ENCODE assay signal across 9 mouse cellular contexts in genomic region chr1:36589486-36589885, GRCm38 (mm10). TPM values are rescaled to one million over a fixed set of nuclear protein-coding genes. Genes with fewer than 3 reads are reported as not detected.
DNase-seq lines count a peak whose midpoint lies in the region; ATAC-seq lines count a peak whose summit lies in the region.
"Had no signal": no experiment of that assay in that cellular context is flagged by ENCODE, and none has a peak within 500 bp of the region (broad histone marks: within the 10 kb centered on the region; RNA-seq: fewer than 3 reads in every experiment).

No protein-coding gene starts in this region.

- peak; percentile 81 for DNase-seq in urinary bladder, postnatal 14 days (ENCODE audit: low spot score)
- DNase-seq in urinary bladder, postnatal 10 days (ENCODE audit: low spot score) = no peak
- no peak for DNase-seq in embryonic facial prominence, embryonic 14.5 days (ENCODE audit: low spot score)
- peak; percentile 85 for DNase-seq in heart, postnatal 4 days
- DNase-seq in left cerebral cortex, adult 11 months (ENCODE audit: low spot score) = no peak

- H3K36me3 ChIP-seq in embryonic facial prominence, embryonic 14.5 days (ENCODE audit: control insufficient read depth, insufficient read depth, low read length) = no peaks in the 10 kb centered on the region
- H3K36me3 ChIP-seq in limb, embryonic 13.5 days = no peaks in the 10 kb centered on the region
- H3K36me3 ChIP-seq in midbrain, embryonic 16.5 days (ENCODE audit: control insufficient read depth, insufficient read depth, low read length) = no peaks in the 10 kb centered on the region

- H3K27ac ChIP-seq in embryonic facial prominence, embryonic 14.5 days (replicated peaks; ENCODE audit: low read depth, low read length) = peak overlapping the region; percentile 78
- H3K27ac ChIP-seq in limb, embryonic 13.5 days = peak overlapping the region; percentile 86
- no peak overlapping the region for H3K27ac ChIP-seq in midbrain, embryonic 16.5 days (ENCODE audit: low read length)

- H3K4me2 ChIP-seq in embryonic facial prominence, embryonic 14.5 days (ENCODE audit: low read depth, low read length) = no peak overlapping the region
- no peak overlapping the region for H3K4me2 ChIP-seq in limb, embryonic 13.5 days (replicated peaks)
- H3K4me2 ChIP-seq in midbrain, embryonic 16.5 days (ENCODE audit: low read length) = no peak overlapping the region

- no peaks in the 10 kb centered on the region for H3K27me3 ChIP-seq in embryonic facial prominence, embryonic 14.5 days (replicated peaks; ENCODE audit: control insufficient read depth, insufficient read depth, low read length)
- H3K27me3 ChIP-seq in limb, embryonic 13.5 days = no peaks in the 10 kb centered on the region
- H3K27me3 ChIP-seq in midbrain, embryonic 16.5 days (ENCODE audit: control insufficient read depth, insufficient read depth, low read depth, low read length) = no peaks in the 10 kb centered on the region

- no peak overlapping the region for H3K9ac ChIP-seq in embryonic facial prominence, embryonic 14.5 days (ENCODE audit: low read depth, low read length)
- 0 out of 2 replicates have a peak overlapping the region, but pooled peaks have one; percentile 2 for H3K9ac ChIP-seq in limb, embryonic 13.5 days
- no peak overlapping the region for H3K9ac ChIP-seq in midbrain, embryonic 16.5 days (ENCODE audit: low read depth, low read length)

- no peaks in the 10 kb centered on the region for H3K9me3 ChIP-seq in embryonic facial prominence, embryonic 14.5 days (ENCODE audit: control insufficient read depth, low read length)
- H3K9me3 ChIP-seq in limb, embryonic 13.5 days = no peaks in the 10 kb centered on the region
- no peaks in the 10 kb centered on the region for H3K9me3 ChIP-seq in midbrain, embryonic 16.5 days (replicated peaks; ENCODE audit: control insufficient read depth, low read length, poor library complexity, severe bottlenecking)

- ATAC-seq in embryonic facial prominence, embryonic 14.5 days (ENCODE audit: low read depth) = no peak
- no peak for ATAC-seq in limb, embryonic 13.5 days (ENCODE audit: low FRiP score, low read depth)
- no peak for ATAC-seq in megakaryocyte, adult 5-6 weeks (ENCODE audit: poor library complexity, severe bottlenecking)
- no peak for ATAC-seq in midbrain, embryonic 16.5 days

- peaks cover 18% of the 10 kb centered on the region for H3K4me1 ChIP-seq in embryonic facial prominence, embryonic 14.5 days (ENCODE audit: control insufficient read depth, insufficient read depth, low read length)
- peaks cover 58% of the 10 kb centered on the region for H3K4me1 ChIP-seq in limb, embryonic 13.5 days
- peaks cover 2% of the 10 kb centered on the region; the same call in 1 of the 2 replicates for H3K4me1 ChIP-seq in midbrain, embryonic 16.5 days (ENCODE audit: control insufficient read depth, insufficient read depth, low read length)

- WGBS in embryonic facial prominence, embryonic 14.5 days = 68% methylated on average over 6 of the region's 6 CpGs
- 35% methylated on average over 6 of the region's 6 CpGs for WGBS in limb, embryonic 13.5 days
- WGBS in midbrain, embryonic 16.5 days = 48% methylated on average over 6 of the region's 6 CpGs

- H3K4me3 ChIP-seq in embryonic facial prominence, embryonic 14.5 days (ENCODE audit: low read depth, low read length) = no peak overlapping the region
- H3K4me3 ChIP-seq in limb, embryonic 13.5 days = no peak overlapping the region
- no peak overlapping the region for H3K4me3 ChIP-seq in midbrain, embryonic 16.5 days (ENCODE audit: low read depth, low read length)

RNA-seq across cellular contexts. Expression of gene Sema4c, which starts 31.3 kb away (rescaled TPM):
- polyA plus RNA-seq in embryonic facial prominence, embryonic 14.5 days (2014; fragmentation: Nextera tagmentation; extraction: Ambion mirVana) = 2.3 and 3.8 TPM in 2 replicates
- 10 to 100 TPM; 26.7 to 31.2 TPM for total RNA-seq in heart, postnatal 4 days (2021)
- polyA plus RNA-seq in limb, embryonic 13.5 days (2015; fragmentation: Nextera tagmentation; extraction: Ambion mirVana) = 21.8 and 22.7 TPM in 2 replicates
- total RNA-seq in megakaryocyte, adult 5-6 weeks (2015) = 1.5 and 2.1 TPM in 2 replicates
- 1.8 and 3.6 TPM in 2 replicates for total RNA-seq in megakaryocyte, adult 5-6 weeks (2017)
- polyA plus RNA-seq in midbrain, embryonic 16.5 days (2015; fragmentation: Nextera tagmentation; extraction: Ambion mirVana) = 24.4 and 27.0 TPM in 2 replicates

RNA-seq across cellular contexts. Expression of gene Ankrd39, which starts 42.2 kb away (rescaled TPM):
- 19.5 and 20.0 TPM in 2 replicates for polyA plus RNA-seq in embryonic facial prominence, embryonic 14.5 days (2014; fragmentation: Nextera tagmentation; extraction: Ambion mirVana)
- total RNA-seq in heart, postnatal 4 days (2021) = 10 to 100 TPM; 16.0 to 18.5 TPM
- polyA plus RNA-seq in limb, embryonic 13.5 days (2015; fragmentation: Nextera tagmentation; extraction: Ambion mirVana) = 27.7 and 28.0 TPM in 2 replicates
- total RNA-seq in megakaryocyte, adult 5-6 weeks (2015) = 3.6 and 4.9 TPM in 2 replicates
- 2.2 and 2.9 TPM in 2 replicates for total RNA-seq in megakaryocyte, adult 5-6 weeks (2017)
- 30.6 and 32.8 TPM in 2 replicates for polyA plus RNA-seq in midbrain, embryonic 16.5 days (2015; fragmentation: Nextera tagmentation; extraction: Ambion mirVana)

RNA-seq across cellular contexts. Expression of gene Gm42417, which starts 50.3 kb away (rescaled TPM):
- polyA plus RNA-seq in embryonic facial prominence, embryonic 14.5 days (2014; fragmentation: Nextera tagmentation; extraction: Ambion mirVana) = not detected in 2 replicates
- 10 to 100 TPM; 48.6 to 69.8 TPM for total RNA-seq in heart, postnatal 4 days (2021)
- polyA plus RNA-seq in limb, embryonic 13.5 days (2015; fragmentation: Nextera tagmentation; extraction: Ambion mirVana) = 0.33 and 0.92 TPM in 2 replicates
- total RNA-seq in megakaryocyte, adult 5-6 weeks (2015) = not detected in 2 replicates
- not detected in 2 replicates for total RNA-seq in megakaryocyte, adult 5-6 weeks (2017)
- polyA plus RNA-seq in midbrain, embryonic 16.5 days (2015; fragmentation: Nextera tagmentation; extraction: Ambion mirVana) = 0.20 and 0.75 TPM in 2 replicates
- total RNA-seq: liver, adult 2 months had no signal
- polyA plus RNA-seq: liver, adult 2 months had no signal

RNA-seq across cellular contexts. Expression of gene Ankrd23, which starts 52.8 kb away (rescaled TPM):
- polyA plus RNA-seq in embryonic facial prominence, embryonic 14.5 days (2014; fragmentation: Nextera tagmentation; extraction: Ambion mirVana) = 12.3 and 13.2 TPM in 2 replicates
- total RNA-seq in heart, postnatal 4 days (2021) = 100 to 1,000 TPM; 151 to 159 TPM
- 20.1 and 20.8 TPM in 2 replicates for polyA plus RNA-seq in limb, embryonic 13.5 days (2015; fragmentation: Nextera tagmentation; extraction: Ambion mirVana)
- total RNA-seq in megakaryocyte, adult 5-6 weeks (2015) = 2.3 and 2.4 TPM in 2 replicates
- total RNA-seq in megakaryocyte, adult 5-6 weeks (2017) = 2.2 and 9.8 TPM in 2 replicates
- 16.1 and 17.0 TPM in 2 replicates for polyA plus RNA-seq in midbrain, embryonic 16.5 days (2015; fragmentation: Nextera tagmentation; extraction: Ambion mirVana)

Comparison
In these comparisons a context has a peak if more than half of its experiments do, and no peak if none do; other contexts are left out.
1. DNase-seq: peak in urinary bladder, postnatal 14 days (single experiment) and heart, postnatal 4 days (single experiment); none in urinary bladder, postnatal 10 days (single experiment), embryonic facial prominence, embryonic 14.5 days (single experiment) and left cerebral cortex, adult 11 months (single experiment).